Mouse (Mus musculus): Measurements from ENCODE around the gene Tdp2.

DNA sequence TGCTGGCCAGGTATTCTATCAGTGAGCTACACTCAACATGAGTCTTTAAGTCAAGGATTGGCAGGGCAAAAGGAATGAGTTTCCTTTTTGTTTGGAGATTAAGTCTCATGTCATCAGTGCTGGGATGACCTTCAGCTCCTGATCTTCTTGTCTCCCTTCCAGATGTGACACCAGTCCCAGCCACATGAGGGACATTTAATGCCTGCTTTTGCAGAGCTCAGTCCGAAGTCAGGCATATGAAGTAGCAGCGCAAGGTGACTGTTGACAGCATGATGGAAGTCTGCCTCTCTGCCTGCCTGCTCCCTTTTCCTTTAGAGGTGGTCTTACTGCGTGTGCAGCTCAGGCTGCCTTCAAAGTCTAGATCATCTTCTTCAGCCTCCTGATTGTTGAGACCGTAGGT lies 6.8 kb upstream of the Tdp2 start:
- TF ChIP-seq E2F4 (IDR thresholded peaks at IDR 0.05; ENCODE audit: insufficient read depth) (no peak), POLR2A (IDR thresholded peaks at IDR 0.05; ENCODE audit: insufficient read length, low read depth) (no peak), USF1 (IDR thresholded peaks at IDR 0.05; ENCODE audit: low read depth) (no peak)

Data from myocyte (in vitro differentiated cells).